Mouse (Mus musculus) frontal cortex, postnatal 10 days (tissue): ENCODE results near the gene Spink2.
"Not testable (repeated sequence)": the region's sequence is repeated elsewhere in the genome, so short reads cannot be mapped to it uniquely, and the experiment has no call there.

Source experiments
- DNase-seq, 2 experiments: peaks; one replicate each; pipeline ENCODE4 v3.0.0; 2022; ENCODE audit warnings: low spot score in 2 of 2, mixed read lengths in 1 of 2

The Spink2 gene

GRCm38 (mm10) chr5:77193951-77194350 is 17.3 kb downstream of the Spink2 start:
- no peak for DNase-seq

- no peak for DNase-seq
These were observed 18.0 kb downstream of the Spink2 start for GRCm38 (mm10) chr5:77193266-77193665.

- DNase-seq = no peak
These were observed 19.6 kb downstream of the Spink2 start for GRCm38 (mm10) chr5:77191631-77192030.

DNA sequence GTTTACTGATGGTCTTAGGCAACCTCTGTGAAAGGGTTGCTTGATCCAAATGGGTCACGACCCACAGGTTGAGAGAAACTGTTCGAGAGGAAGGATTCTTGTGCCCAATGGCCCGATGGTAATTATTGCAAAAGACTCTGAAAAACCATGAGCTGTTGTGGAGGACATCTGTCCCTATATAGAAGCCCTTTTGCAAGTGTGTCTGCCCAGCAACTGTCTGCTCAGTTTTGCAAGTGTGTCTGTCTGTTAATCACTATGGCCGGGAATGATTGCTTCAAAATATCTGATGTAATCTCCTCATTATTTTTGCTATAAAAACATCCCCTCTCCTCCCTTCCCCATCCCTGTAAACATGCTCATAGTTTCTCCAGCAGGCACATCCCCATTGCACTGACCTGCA is 20.2 kb downstream of the Spink2 start:
- no peak for DNase-seq

DNA sequence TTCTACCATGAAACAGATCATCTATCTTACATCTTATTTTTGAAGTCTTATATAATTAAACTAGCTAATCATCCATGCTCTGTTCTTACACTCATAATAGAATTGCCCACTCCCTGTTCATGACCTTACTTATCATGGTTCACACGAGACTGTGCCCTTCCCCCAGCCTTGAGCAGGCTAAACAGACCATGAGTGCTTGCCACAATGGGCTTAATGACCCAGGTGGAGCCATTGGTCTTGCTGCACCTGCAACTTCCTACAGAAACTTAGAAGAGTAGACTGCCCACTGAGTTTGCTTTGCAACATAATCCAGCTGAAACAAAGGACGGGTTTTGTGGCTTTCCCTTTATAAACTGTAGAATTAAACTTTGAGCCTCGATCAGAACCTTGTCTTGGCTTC is 22.5 kb downstream of the Spink2 start:
- no peak for DNase-seq

DNA sequence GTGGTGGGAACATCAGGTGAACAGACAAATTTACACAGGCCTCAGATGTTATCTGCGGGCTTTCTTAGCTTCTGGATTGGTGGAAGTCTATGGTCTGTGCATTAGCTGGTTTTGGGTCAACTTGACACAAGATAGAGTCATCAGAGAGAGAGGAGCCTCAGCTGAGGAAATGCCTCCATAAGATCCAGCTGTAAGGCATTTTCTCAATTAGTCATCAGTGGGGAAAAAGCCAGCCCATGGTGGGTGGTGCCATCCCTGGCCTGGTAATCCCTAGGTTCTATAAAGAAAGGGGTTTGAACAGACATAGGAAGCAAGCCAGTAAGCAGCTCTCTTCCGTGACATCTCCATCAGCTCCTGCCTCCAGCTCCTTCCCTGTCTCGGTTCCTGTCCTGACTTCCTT is 25.9 kb downstream of the Spink2 start:
- no peak for DNase-seq

- DNase-seq = not testable (repeated sequence)
These were observed 27.4 kb downstream of the Spink2 start for GRCm38 (mm10) chr5:77183876-77184275.

DNA sequence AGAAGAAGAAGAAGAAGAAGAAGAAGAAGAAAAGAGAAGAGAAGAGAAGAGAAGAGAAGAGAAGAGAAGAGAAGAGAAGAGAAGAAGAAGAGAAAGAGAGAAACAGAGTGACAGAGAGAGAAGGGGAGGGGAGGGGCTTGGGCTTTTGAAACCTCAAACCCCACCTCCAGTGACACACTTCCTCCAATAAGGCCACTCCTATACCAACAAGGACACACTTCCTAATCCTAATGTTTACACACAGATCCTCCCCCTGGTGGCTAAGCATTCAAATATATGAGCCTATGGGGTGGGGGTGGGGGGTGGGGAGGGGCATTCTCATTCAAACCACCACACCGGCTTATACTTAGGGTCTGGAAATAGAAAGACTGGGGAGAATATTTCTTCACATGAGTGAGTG is 27.9 kb downstream of the Spink2 start:
- no peak for DNase-seq

DNA sequence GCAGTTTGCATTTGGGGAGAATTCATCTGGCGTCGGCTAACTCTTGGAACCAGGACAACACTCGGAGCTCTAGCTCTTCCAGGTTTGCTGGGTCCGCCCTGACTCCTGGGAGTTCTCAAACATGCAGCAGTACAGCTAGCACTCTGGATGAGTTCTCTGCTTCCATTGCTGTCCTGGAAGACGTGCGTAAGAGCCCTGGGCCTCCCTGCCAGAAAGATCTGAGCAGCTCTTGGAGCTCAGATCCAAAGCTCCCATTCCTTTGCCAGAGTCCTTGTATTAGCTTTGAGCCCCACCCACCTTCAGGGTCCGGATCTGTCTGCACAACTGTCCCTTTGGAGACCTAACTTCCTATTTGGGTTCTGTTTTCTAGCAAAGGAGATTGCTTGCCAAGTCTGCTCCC is 29.8 kb downstream of the Spink2 start:
- DNase-seq = no peak

DNA sequence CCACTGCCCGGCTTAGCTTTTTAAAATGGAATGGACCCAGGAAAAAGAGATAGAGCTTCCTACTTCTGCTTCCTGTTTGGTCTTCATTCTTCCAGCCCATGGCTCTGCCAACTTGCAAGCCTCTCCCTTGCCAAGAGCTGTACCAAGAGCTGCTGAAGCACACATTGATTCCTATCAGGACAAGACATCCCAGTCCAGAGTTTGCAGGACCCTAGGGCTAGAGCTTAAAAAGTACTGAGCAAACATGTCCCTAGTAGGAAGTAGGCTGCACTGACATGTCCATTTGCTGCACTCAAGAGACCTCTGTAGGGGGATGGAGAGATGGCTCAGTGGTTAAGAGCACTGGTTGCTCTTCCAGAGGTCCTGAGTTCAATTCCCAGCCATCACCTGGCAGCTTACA is 32.3 kb downstream of the Spink2 start:
- no peak for DNase-seq

- DNase-seq = no peak
These were observed 33.3 kb downstream of the Spink2 start for GRCm38 (mm10) chr5:77178008-77178407.

- DNase-seq = no peak
These were observed 36.5 kb downstream of the Spink2 start for GRCm38 (mm10) chr5:77174779-77175178.

GRCm38 (mm10) chr5:77170593-77170992 is 40.7 kb downstream of the Spink2 start:
- DNase-seq = peak in 1 of 2 experiments; percentile 14

DNA sequence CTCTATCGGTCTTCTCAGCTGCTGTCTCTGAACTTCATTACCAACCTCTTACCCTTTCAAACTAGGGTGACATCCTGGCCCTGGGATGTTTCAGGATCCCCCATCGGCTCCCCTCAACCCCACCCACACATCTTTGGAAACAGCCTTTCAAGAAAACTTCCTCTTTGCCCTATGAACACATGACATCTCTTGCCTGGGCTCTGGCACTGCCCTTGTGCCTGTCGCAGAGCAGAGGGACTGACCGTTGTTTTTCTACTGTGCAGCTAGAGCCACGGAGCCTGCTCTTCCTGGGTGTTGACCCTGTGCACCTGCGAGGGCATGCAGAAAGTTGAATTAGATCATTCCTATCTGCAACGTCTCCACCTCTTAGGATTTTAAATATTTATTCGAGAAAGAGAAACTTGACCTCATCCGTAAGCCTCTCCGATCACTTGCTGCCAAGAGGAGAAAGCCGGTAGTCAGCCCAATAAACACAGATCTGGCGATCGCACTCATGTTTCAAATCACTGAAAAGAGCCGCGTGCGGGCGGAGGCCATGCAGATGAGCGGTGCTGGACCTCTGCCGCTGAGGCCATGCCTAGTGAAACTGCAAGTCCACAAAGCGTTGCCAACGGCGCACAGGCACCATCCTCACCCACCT is 43.8 kb downstream of the Spink2 start:
- no peak for DNase-seq

DNA sequence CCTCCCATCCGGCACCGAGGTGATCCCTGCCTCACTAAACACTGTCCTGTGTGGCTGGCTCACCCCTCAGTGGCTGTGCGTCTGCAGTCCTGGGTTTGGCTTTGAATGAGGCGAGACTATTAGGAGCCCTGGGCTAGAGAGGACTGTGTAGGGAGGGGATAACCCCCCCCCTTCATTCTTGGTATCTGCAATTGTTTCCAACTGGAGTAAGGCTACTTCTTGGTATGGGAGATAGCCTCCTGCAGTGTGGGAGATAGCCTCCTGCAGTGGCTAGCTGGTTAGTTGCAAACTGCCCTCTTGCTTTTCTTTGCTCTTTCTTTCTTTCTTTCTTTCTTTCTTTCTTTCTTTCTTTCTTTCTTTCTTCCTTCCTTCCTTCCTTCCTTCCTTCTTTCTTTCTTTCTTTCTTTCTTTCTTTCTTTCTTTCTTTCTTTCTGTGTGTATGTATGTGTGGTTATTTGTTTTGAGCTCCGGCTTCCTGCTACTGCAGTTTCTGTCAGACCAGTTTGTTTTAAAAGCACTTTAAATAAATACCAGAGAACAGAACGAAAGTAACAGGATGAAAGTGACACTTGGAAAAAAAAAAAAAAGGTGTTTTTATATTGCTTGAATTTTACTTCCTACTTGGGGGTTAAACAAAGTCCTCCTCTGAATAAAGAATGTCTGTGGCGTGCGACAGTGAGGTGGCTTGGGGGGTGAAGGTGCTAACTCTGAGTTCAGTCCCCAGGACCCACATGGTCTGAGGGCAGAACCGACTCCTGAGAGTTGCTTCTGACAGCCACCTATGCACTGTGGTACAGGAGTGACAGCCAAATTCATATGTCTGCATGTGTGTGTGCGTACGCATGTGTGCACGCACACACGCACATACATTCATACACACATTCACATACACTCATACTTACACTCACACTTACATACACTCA is 45.3 kb downstream of the Spink2 start:
- DNase-seq = no peak

DNA sequence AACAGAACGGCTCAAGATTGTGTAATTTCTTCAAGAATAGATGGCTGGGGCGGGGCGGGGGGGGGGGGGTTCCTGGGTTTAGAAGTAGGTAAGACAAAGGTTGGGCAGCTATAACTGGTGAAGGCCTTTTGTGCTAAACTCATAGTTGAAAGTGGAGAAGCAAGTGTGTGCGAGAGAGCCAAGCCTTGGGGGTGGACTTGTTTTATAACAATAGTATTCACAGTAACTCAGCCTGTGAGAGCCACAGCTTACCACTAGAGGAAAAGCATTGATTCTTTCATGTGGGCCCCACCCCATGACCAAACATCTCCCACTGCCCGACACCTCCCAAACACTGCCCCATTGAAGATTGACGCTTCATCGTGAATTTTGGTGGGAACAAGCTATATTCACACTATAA is 47.7 kb downstream of the Spink2 start:
- DNase-seq = no peak

GRCm38 (mm10) chr5:77162566-77162965 is 48.7 kb downstream of the Spink2 start:
- no peak for DNase-seq

- DNase-seq = no peak
These were observed 53.3 kb downstream of the Spink2 start for GRCm38 (mm10) chr5:77157777-77158540.

DNA sequence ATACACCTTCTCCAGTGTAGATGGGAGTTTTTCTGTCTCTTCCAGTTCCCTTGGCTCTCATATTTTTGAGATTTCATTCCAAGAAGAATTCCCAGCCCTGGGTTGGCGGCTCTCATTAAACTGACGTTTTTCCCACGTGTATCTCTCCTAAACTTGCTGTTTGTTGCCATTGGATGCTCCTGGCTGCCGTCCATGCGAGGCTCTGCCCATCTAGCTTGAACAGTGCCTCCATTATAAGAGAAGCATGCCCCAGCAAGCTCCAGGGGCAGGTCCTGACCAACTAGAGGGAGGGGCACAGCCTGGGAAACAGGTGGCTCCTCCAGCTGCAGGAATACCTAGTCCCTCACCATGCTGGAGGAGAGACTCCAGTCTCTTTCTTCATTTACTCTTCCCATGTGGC is 54.3 kb downstream of the Spink2 start:
- no peak for DNase-seq

DNA sequence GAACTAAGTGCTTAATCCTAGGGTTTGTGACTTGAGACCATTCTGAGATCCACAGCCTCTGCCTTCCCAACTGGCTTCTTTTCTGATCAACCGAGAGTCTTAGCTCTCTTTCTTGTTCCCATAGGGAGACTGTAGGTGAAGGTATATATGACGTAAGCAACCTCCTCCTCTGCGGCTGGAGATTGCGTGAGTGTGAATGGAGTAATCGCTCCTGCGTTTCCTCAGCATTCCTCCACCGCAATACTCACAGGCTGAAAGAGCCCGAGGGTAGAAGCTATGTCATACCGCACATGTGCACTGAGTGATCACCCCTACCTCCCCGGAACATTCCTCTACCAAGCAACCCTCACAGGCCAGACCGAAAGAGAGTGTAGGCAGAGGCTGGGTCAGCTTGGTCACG is 55.7 kb downstream of the Spink2 start:
- no peak for DNase-seq
